Mouse (Mus musculus): ENCODE results near the gene Taldo1.

DNA sequence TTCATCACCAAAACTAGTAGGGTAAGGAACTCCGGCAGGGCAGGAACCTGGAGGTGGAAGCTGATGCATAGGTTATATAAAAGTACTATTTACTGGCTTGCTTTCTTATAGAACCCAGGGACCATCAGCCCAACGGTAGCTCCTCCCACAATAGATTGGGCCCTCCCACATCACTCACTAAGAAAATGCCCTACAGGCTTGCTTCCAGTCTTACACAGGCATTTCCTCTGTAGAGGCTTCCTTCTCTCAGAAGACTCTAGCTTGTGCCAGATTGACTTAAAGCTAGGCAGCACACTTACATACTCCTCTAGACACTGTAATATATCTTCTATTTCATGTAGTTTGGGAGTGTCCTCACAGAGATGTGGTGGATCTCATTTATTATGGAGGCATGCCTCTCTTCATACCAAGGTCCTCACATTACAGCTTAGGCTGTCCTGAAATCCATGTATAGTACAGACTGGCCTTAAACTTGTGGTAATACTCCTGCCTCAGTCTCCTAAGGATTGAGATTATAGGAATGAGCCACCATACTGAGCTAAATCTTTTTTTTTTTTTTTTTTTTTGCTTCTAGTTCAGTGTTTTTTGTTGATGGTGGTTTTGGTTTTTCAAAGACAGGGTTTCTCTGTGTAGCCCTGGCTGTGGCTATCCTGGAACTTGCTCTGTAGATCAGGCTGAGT lies 4.1 kb upstream of the Taldo1 start:
- TF ChIP-seq POLR2A (IDR thresholded peaks at IDR 0.05; ENCODE audit: insufficient read length, low read depth) (no peak), CEBPB (IDR thresholded peaks at IDR 0.05; ENCODE audit: insufficient read depth, poor library complexity, severe bottlenecking) (no peak), USF1 (IDR thresholded peaks at IDR 0.05; ENCODE audit: low read depth) (no peak)

All from myocyte (in vitro differentiated cells).